Mouse (Mus musculus): ENCODE results near the gene Lcat. TPM values are rescaled to one million over a fixed set of nuclear protein-coding genes. Genes with fewer than 3 reads are reported as not detected.

The Lcat gene
- polyA plus RNA-seq, 1 experiment from 2014 or later: 1.6 TPM

DNA sequence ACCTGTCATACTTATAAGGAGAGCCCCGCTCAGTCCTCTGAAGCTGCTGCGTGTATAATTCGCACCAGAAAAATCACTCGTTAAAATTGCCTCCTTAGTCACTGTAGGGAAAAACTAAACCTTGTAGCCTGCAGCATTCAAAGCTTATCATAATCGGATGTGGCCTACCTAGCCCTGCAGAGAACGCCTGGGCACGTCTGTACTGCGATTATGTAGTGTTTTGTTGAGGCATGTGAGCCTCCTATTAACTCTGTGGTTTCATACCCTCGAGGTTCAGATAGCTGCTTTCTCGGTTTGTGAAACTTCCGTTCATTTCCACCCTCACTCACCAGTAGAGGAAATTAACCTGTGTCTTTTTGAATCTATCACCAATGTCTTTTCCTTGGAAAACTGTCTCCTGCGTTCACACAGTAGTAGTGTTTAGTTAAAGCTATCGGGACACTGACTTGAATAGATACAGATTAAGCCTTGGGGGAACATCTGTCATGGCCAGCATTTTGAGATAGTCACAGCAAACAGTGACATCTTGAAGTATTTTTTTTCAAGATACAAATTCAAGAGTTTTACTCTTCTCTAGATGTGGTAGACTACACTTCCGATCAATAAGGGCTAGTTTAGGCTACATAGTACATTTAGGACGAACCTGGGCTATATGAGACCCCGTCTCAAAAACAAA, 42.1 kb downstream of the Lcat start:
- Histone ChIP-seq H3K27me3 (ENCODE audit: control insufficient read depth, insufficient read depth, low read depth, low read length) (no peaks in the 10 kb centered on the region), H3K4me2 (ENCODE audit: low read depth, low read length) (peak overlapping the region; percentile 79), H3K4me1 (replicated peaks; ENCODE audit: control insufficient read depth, insufficient read depth, low read length) (peaks cover 7% of the 10 kb centered on the region), H3K27ac (ENCODE audit: low read length) (peak overlapping the region; percentile 85), H3K4me3 (ENCODE audit: low read length) (peak overlapping the region; percentile 85), H3K9ac (ENCODE audit: low read length) (peak overlapping the region; percentile 97), H3K36me3 (ENCODE audit: control insufficient read depth, insufficient read depth, low read length) (0 out of 2 replicates have a peak, but pooled peaks cover 2% of the 10 kb centered on the region), H3K9me3 (ENCODE audit: control insufficient read depth, low read length) (no peaks in the 10 kb centered on the region)
- no peak for ATAC-seq (ENCODE audit: low read depth)
- 28% methylated on average over 16 of the region's 16 CpGs for WGBS

DNA sequence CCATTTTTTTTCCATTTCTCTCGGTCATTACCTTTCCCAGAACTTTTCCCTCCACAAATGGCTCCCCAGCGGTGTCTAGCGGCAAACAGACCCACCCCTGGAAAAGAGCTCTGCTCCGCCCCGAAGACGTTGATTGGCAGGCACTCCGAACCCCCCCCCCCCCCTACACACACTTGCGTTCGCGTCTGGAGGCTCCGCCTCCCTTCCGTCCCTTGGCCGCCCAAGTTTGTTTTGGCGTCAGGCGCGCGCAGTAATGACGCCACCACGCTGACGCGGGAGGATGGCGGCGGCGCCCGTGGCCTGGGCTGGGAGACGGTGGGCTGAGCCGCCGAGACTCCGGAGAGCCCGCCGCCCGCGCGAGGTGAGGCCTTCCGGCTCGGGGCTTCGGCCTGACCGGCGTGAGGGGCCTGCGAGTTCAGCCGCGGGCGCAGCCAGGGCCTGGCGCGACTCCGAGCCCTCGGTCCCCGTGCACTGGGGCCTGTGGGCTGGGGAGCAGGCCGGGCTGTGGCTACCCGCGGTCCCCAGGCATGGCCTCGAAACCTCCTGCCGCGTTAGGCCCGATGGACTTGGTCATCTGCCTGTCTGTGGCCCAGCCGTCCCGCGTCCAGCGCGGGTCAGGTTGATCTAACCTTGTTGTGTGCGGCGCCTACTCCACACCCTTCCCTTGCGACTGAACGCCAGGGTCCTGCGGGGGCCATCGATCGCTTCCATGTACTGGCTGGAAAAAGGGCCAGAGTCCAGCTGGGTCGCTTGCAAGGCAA, 42.8 kb downstream of the Lcat start, which contains the start of gene Pskh1:
TSS of gene Pskh1 (plus strand) at position 262 of the 761 bp plus-strand sequence.
- ATAC-seq (ENCODE audit: low read depth): peak; percentile 98
- H3K4me3 ChIP-seq (ENCODE audit: low read length): peak within 1 kb of the TSS; percentile 85
- WGBS: 0% methylated on average over 68 of the region's 68 CpGs
- H3K4me2 ChIP-seq (ENCODE audit: low read depth, low read length): peak within 1 kb of the TSS; percentile 79
- no peaks in the 10 kb centered on the region for H3K9me3 ChIP-seq (ENCODE audit: control insufficient read depth, low read length)
- peaks cover 7% of the 10 kb centered on the region for H3K4me1 ChIP-seq (replicated peaks; ENCODE audit: control insufficient read depth, insufficient read depth, low read length)
- H3K36me3 ChIP-seq (ENCODE audit: control insufficient read depth, insufficient read depth, low read length): 0 out of 2 replicates have a peak, but pooled peaks cover 2% of the 10 kb centered on the region
- H3K27me3 ChIP-seq (ENCODE audit: control insufficient read depth, insufficient read depth, low read depth, low read length): no peaks in the 10 kb centered on the region
- H3K27ac ChIP-seq (ENCODE audit: low read length): peak within 1 kb of the TSS; percentile 85
- peak within 1 kb of the TSS; percentile 97 for H3K9ac ChIP-seq (ENCODE audit: low read length)

GRCm38 (mm10) chr8:105897801-105898480, 45.2 kb downstream of the Lcat start:
- Histone ChIP-seq H3K9me3 (ENCODE audit: control insufficient read depth, low read length) (no peaks in the 10 kb centered on the region), H3K4me3 (ENCODE audit: low read length) (no peak overlapping the region), H3K36me3 (ENCODE audit: control insufficient read depth, insufficient read depth, low read length) (no peaks in the 10 kb centered on the region; the same call in 1 of the 2 replicates), H3K4me2 (ENCODE audit: low read depth, low read length) (no peak overlapping the region), H3K4me1 (replicated peaks; ENCODE audit: control insufficient read depth, insufficient read depth, low read length) (peaks cover 9% of the 10 kb centered on the region), H3K9ac (ENCODE audit: low read length) (0 out of 2 replicates have a peak overlapping the region, but pooled peaks have one; percentile 4), H3K27ac (ENCODE audit: low read length) (no peak overlapping the region), H3K27me3 (ENCODE audit: control insufficient read depth, insufficient read depth, low read depth, low read length) (no peaks in the 10 kb centered on the region)
- WGBS: 79% methylated on average over 9 of the region's 9 CpGs
- ATAC-seq (ENCODE audit: low read depth): no peak

- ATAC-seq (ENCODE audit: low read depth): peak; percentile 91
- Histone ChIP-seq H3K4me3 (ENCODE audit: low read length) (no peak within 1 kb of the TSS), H3K9me3 (ENCODE audit: control insufficient read depth, low read length) (no peaks in the 10 kb centered on the region), H3K36me3 (ENCODE audit: control insufficient read depth, insufficient read depth, low read length) (peaks cover 36% of the 10 kb centered on the region), H3K27me3 (ENCODE audit: control insufficient read depth, insufficient read depth, low read depth, low read length) (no peaks in the 10 kb centered on the region), H3K4me2 (ENCODE audit: low read depth, low read length) (no peak within 1 kb of the TSS), H3K4me1 (replicated peaks; ENCODE audit: control insufficient read depth, insufficient read depth, low read length) (peaks cover 3% of the 10 kb centered on the region; the same call in 1 of the 2 replicates), H3K27ac (ENCODE audit: low read length) (peak within 1 kb of the TSS; percentile 38; the same call in 1 of the 2 replicates), H3K9ac (ENCODE audit: low read length) (no peak within 1 kb of the TSS)
- 18% methylated on average over 11 of the region's 11 CpGs for WGBS
Observed at GRCm38 (mm10) chr8:105893339-105893738, 49.8 kb downstream of the Lcat start, which contains the start of gene Nrn1l. Nrn1l (plus strand) TSS chr8:105893567.

GRCm38 (mm10) chr8:105892432-105892831, 50.8 kb downstream of the Lcat start:
- Histone ChIP-seq H3K27ac (ENCODE audit: low read length) (no peak overlapping the region), H3K4me1 (replicated peaks; ENCODE audit: control insufficient read depth, insufficient read depth, low read length) (peaks cover 3% of the 10 kb centered on the region; the same call in 1 of the 2 replicates), H3K27me3 (ENCODE audit: control insufficient read depth, insufficient read depth, low read depth, low read length) (no peaks in the 10 kb centered on the region), H3K9ac (ENCODE audit: low read length) (no peak overlapping the region), H3K9me3 (ENCODE audit: control insufficient read depth, low read length) (no peaks in the 10 kb centered on the region), H3K4me2 (ENCODE audit: low read depth, low read length) (no peak overlapping the region), H3K36me3 (ENCODE audit: control insufficient read depth, insufficient read depth, low read length) (peaks cover 40% of the 10 kb centered on the region), H3K4me3 (ENCODE audit: low read length) (no peak overlapping the region)
- WGBS: 81% methylated on average over 6 of the region's 6 CpGs
- ATAC-seq (ENCODE audit: low read depth): no peak

DNA sequence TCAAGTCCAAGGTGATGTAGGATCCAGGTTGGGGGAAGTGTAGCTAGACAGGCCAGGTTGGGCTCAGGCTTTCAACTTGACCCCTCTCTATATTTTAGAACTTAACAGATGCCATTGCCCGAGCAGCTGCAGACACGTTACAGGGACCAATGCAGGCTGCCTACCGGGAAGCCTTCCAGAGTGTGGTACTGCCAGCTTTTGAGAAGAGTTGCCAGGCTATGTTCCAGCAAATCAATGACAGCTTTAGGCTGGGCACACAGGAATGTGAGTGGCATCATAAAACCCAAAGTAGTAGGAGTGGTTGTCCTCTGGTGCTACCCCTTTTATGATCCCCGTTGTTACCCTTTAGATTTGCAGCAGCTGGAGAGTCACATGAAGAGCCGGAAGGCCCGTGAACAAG, 52.3 kb downstream of the Lcat start:
- Histone ChIP-seq H3K4me2 (ENCODE audit: low read depth, low read length) (no peak overlapping the region), H3K27ac (ENCODE audit: low read length) (no peak overlapping the region), H3K9me3 (ENCODE audit: control insufficient read depth, low read length) (no peaks in the 10 kb centered on the region), H3K27me3 (ENCODE audit: control insufficient read depth, insufficient read depth, low read depth, low read length) (no peaks in the 10 kb centered on the region), H3K9ac (ENCODE audit: low read length) (no peak overlapping the region), H3K36me3 (ENCODE audit: control insufficient read depth, insufficient read depth, low read length) (peaks cover 54% of the 10 kb centered on the region), H3K4me3 (ENCODE audit: low read length) (no peak overlapping the region), H3K4me1 (replicated peaks; ENCODE audit: control insufficient read depth, insufficient read depth, low read length) (peaks cover 3% of the 10 kb centered on the region; the same call in 1 of the 2 replicates)
- ATAC-seq (ENCODE audit: low read depth): no peak
- 81% methylated on average over 6 of the region's 6 CpGs for WGBS

DNA sequence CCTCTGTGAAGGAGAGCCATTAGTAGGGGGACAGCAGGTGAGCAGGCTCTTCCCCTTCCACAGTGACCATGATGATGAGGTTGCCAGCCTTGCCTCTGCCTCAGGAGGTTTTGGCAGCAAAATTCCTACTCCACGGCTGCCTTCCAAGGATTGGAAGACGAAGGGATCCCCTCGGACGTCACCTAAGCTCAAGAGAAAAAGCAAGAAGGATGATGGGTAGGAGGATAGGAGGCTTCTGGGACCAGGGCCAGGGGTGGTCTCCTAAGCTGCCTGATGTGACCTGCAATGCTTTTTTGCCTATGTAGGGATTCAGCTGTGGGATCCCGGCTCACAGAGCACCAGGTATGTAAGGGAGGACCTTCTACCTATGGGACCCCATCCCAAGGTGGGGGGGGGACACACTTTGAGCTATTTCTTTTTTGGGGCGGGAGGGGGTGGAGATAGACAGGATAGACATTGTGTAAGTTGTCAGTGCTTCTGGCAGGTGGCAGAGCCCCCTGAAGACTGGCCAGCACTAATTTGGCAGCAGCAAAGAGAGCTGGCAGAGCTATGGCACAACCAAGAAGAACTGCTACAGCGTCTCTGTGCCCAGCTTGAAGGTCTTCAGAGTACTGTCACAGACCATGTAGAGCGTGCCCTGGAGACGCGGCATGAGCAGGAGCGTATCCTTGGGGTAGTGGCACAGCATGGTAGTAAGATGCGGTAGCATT, 53.3 kb downstream of the Lcat start:
- H3K9me3 ChIP-seq (ENCODE audit: control insufficient read depth, low read length): no peaks in the 10 kb centered on the region
- no peaks in the 10 kb centered on the region for H3K27me3 ChIP-seq (ENCODE audit: control insufficient read depth, insufficient read depth, low read depth, low read length)
- H3K4me3 ChIP-seq (ENCODE audit: low read length): no peak overlapping the region
- no peak for ATAC-seq (ENCODE audit: low read depth)
- 89% methylated on average over 12 of the region's 12 CpGs for WGBS
- H3K4me1 ChIP-seq (replicated peaks; ENCODE audit: control insufficient read depth, insufficient read depth, low read length): peaks cover 3% of the 10 kb centered on the region; the same call in 1 of the 2 replicates
- no peak overlapping the region for H3K27ac ChIP-seq (ENCODE audit: low read length)
- H3K4me2 ChIP-seq (ENCODE audit: low read depth, low read length): no peak overlapping the region
- H3K36me3 ChIP-seq (ENCODE audit: control insufficient read depth, insufficient read depth, low read length): peaks cover 62% of the 10 kb centered on the region
- H3K9ac ChIP-seq (ENCODE audit: low read length): no peak overlapping the region
